Mouse (Mus musculus): Measurements from ENCODE around the gene Cers3. TPM values are rescaled to one million over a fixed set of nuclear protein-coding genes. Genes with fewer than 3 reads are reported as not detected.

The Cers3 gene
- total RNA-seq (2021) = under 1 TPM; 0.32 to 0.61 TPM
- long read RNA-seq, experiment 1 = 0 reads
- long read RNA-seq, experiment 2 = 0 reads

DNA sequence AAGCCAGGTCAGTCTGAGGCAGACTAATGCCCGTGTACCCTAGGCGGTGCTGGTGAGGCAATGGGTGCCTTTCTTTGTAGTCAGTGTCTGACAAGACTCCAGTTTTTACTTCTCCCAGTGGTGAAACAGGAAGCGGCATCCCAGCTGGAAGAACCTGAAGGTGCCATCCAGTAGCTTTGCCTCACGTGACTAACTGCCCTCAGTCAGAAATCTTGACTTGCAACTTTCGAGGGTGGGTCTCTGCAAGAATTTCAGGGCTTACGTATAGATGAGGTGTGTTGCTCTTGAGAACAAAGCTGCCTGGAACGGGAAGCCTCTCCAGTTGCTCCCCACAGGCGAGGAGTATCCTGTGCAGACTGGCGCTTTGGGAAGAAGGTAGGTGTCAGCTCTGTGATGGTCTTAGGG, at the start of gene Cers3:
Gene Cers3, plus strand, starts transcription at position 128 of the 405 bp plus-strand sequence.
- Histone ChIP-seq H3K4me3 (no peak within 1 kb of the TSS), H3K27ac (no peak within 1 kb of the TSS)
- no peak for TF ChIP-seq CTCF (conservative IDR thresholded peaks at IDR 0.05)
- no peak for DNase-seq (ENCODE audit: low spot score in 2 of 2)

DNA sequence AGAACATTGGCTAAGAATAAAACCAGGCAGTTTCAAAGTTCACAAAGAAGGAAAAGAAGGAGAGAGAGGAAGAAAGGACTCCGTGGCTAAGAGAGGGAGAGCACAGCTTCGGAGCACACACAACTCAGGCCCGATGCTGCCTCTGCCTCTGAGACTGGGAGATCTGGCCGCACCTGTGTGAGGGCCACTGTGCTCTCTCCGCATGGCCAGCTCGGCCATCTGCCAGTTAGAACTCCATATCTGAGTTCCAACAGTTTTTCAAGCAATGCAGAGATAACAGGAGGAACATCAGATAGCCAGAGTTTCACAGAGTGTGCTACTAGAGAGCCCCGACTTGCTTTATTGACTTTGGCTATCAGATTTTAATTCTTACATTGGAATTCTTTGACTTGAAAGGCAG, 48.8 kb upstream of the Cers3 start:
- Histone ChIP-seq H3K27ac (no peak overlapping the region), H3K4me3 (no peak overlapping the region)
- TF ChIP-seq CTCF (conservative IDR thresholded peaks at IDR 0.05) = no peak
- no peak for DNase-seq (ENCODE audit: low spot score in 2 of 2)

DNA sequence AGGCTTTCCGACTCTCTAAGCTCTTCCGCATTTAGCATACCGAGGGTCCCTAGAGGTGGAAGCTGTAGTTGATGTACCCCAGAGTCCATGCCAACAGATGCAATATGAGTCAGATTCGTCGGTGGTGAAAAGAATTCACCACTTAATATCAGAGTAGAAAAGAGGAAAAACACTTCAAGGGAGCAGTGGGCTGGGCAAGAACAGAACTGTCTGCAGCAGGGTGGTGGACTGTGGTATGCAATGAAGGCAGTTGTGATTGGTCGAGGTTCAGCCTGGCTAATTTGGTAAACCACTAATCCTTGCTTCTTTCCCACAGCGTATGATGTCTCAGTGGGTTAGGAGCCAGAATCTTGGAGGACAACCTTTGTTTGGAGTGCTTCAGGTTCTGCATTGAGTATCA, 40.6 kb upstream of the Cers3 start:
- no peak for DNase-seq (ENCODE audit: low spot score in 2 of 2)
- no peak for TF ChIP-seq CTCF (conservative IDR thresholded peaks at IDR 0.05)
- Histone ChIP-seq H3K27ac (no peak overlapping the region), H3K4me3 (no peak overlapping the region)

DNA sequence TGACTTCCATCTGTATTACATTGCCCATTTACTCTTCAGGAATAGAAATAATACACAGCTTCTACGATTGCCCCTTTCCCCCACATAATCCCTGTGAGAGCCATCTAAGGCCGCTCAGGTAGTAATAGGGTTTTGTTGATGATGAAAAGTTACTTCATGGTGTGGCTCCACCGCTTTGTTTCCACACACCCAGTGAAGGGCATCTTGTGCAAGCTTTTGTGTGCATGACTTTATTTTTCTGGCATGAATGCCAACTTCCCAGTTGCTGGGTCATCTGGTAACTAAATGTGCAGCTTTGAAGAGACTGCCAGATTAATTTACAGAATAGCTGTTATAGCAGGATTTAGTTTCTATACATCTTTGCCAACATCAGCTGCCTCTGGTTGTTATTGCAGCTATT, 38.7 kb upstream of the Cers3 start:
- Histone ChIP-seq H3K4me3 (no peak overlapping the region), H3K27ac (no peak overlapping the region)
- TF ChIP-seq CTCF (conservative IDR thresholded peaks at IDR 0.05) = no peak
- DNase-seq (ENCODE audit: low spot score in 2 of 2) = no peak

DNA sequence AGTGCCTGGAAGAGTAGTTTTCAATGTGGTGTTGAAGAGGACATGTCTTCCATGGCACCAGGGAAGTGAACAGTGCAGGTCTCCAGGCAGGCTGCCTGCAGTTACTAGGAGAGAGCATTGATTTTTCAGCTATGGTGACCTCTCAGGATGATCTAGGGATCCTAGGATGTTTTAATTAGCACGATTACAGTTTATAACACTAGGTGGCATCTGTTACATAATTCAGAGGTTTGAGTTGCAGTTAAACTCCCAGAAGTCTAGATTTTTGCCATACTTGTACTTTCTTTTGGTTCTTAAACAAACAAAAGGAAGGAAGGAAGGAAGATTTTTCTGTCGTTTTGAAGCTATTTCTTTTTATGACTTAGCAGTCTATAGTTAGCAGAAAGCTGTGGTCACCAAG, 32.1 kb upstream of the Cers3 start:
- peak; percentile 78 for TF ChIP-seq CTCF (conservative IDR thresholded peaks at IDR 0.05)

DNA sequence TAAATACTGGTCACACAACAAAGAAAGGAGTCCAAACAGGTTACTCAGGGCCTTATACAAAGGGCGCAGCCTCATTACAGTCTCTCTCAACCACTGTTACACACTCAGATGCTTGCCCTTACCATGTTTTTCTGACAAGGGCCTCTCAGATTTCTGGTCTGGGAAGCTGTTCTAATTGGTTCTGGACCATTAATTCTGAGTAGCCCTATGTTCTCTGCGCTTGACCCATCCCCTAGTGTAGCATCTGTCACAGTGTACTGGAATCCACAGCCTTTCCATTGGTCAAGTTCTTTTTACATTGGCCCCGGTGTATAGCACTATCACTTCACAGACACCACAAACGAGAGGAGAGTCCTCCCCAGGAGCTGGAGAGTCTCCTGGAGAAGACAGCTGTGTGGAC, 18.8 kb upstream of the Cers3 start:
- no peak overlapping the region for H3K27ac ChIP-seq
- TF ChIP-seq CTCF (conservative IDR thresholded peaks at IDR 0.05) = no peak
- DNase-seq (ENCODE audit: low spot score in 2 of 2) = no peak
- no peak overlapping the region for H3K4me3 ChIP-seq

More for the DNA sequence above, 32.1 kb upstream of the Cers3 start:
- DNase-seq (ENCODE audit: low spot score in 2 of 2) = no peak
- no peak overlapping the region for H3K27ac ChIP-seq
- H3K4me3 ChIP-seq = no peak overlapping the region

DNA sequence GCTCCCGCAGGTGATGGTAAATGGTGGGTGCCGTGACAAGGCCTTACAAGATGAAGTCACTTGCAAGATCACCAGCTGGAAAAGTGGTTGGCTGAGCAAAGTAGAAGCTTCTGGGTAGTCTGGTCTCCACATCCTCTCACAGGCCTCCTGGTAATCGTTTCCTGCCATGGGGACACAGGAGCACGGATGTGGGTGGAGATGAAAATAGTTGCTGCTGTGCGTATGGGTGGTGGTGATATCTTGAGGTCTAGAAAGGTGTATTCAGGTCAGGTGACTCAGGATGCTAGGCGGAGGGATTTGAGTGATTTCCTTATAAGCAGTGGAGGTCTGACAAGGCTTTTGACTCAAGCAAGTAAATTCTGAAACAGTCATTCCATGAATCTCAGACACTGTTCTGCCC, 18.4 kb upstream of the Cers3 start:
- TF ChIP-seq CTCF (conservative IDR thresholded peaks at IDR 0.05) = no peak
- Histone ChIP-seq H3K27ac (no peak overlapping the region), H3K4me3 (no peak overlapping the region)
- DNase-seq (ENCODE audit: low spot score in 2 of 2) = no peak

DNA sequence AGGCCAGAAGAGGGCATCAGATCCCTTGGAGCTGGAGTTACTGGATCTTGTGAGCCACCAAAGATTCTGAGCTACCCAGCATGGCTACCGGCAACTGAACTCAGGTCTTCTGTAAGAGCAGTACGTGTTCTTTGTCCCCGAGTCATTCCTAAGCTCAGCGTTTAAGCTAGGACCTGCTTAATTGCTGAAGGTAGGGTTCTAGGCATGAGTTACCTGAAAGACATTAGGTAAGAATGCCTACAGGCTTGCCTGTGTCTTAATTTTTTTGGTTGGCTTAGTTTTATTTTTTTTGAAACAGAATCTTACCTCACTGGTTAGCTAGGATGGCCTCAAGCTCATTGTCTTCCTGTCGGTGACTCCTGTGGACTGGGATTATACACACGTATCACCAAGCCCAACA, 15.2 kb upstream of the Cers3 start:
- TF ChIP-seq CTCF (conservative IDR thresholded peaks at IDR 0.05) = no peak
- no peak for DNase-seq (ENCODE audit: low spot score in 2 of 2)
- Histone ChIP-seq H3K27ac (no peak overlapping the region), H3K4me3 (no peak overlapping the region)

DNA sequence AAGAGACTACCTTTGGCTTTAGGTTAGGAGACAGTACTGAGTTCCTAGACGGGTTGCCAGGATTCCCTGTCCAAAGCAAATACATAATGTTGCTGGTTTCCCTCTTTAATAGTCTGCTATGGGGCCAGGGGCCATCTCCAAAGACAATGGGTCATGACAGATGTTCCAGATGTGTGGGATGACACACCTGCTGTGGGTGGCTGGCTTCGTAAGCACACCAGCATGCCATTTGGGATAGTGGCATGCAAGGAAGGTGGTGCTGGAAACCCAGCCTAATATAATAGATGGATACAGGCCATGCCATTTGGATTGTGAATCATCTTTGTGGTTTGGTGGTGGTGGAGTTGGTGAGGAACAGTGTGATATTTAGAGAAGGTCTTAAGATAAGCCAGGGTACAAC, 14.1 kb upstream of the Cers3 start:
- no peak for TF ChIP-seq CTCF (conservative IDR thresholded peaks at IDR 0.05)
- Histone ChIP-seq H3K4me3 (no peak overlapping the region), H3K27ac (no peak overlapping the region)
- DNase-seq (ENCODE audit: low spot score in 2 of 2) = no peak

DNA sequence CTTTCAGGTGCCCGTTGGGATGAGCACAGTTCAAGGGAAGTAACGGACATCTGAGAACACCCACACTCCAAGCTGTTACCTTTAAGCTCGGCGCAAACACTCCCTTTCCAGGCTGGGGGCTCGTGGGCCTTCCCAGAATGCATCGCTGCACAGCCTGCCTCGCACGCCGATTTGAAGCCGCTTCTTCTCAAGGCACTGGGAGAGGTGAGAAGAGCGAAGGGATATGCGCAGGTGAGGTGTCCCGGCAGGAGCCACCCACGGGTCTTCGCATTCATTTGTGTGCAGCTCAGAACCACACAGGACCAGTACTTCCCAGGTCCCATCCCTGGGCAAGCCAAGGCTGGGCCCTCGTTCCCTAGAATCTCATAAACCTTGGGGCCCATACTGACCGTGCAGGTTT, 9.9 kb upstream of the Cers3 start:
- H3K27ac ChIP-seq = no peak overlapping the region
- TF ChIP-seq CTCF (conservative IDR thresholded peaks at IDR 0.05) = no peak

DNA sequence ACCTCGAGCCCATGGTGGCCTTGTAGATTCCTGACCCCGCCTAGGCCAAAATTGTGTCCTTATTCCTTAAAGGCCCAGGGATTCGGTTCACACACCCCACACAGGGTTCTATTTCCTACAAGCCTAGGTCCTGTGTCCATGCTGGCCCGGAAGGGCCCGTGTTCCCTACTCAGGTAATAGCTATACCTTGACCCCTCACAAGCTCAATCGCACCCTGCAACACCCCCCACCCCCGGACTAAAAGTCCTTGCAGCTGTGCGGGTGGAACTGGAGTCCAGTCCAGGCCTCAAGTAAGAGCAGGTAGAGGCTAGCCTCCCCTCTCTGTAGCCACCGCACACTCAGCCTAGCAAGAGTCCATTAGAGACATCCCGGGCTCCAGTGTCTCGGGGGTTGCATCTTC, 9.4 kb upstream of the Cers3 start:
- Histone ChIP-seq H3K27ac (no peak overlapping the region), H3K4me3 (no peak overlapping the region)
- TF ChIP-seq CTCF (conservative IDR thresholded peaks at IDR 0.05) = no peak
- DNase-seq (ENCODE audit: low spot score in 2 of 2) = no peak

More for the DNA sequence above, 9.9 kb upstream of the Cers3 start:
- no peak for DNase-seq (ENCODE audit: low spot score in 2 of 2)
- no peak overlapping the region for H3K4me3 ChIP-seq

DNA sequence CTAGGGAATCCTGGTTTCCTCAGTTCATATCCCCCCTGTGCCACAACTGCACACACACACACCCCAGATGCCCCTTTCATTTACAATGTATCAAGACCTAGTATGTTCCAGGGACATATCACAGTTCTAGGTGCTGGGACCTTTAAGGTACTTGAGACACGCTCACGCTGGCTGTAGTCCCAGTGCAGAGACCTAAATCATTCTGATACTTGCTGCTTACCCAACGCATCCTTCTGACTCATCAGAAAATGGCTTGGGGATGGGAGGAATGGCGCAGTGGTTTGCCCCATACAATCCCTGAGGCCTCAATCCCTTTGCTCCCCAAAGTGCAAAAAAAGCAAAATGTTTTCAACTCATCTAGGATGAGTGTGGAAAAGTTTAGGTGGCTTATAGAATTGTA, 8.8 kb upstream of the Cers3 start:
- TF ChIP-seq CTCF (conservative IDR thresholded peaks at IDR 0.05) = no peak
- Histone ChIP-seq H3K4me3 (no peak overlapping the region), H3K27ac (no peak overlapping the region)
- DNase-seq (ENCODE audit: low spot score in 2 of 2) = no peak

DNA sequence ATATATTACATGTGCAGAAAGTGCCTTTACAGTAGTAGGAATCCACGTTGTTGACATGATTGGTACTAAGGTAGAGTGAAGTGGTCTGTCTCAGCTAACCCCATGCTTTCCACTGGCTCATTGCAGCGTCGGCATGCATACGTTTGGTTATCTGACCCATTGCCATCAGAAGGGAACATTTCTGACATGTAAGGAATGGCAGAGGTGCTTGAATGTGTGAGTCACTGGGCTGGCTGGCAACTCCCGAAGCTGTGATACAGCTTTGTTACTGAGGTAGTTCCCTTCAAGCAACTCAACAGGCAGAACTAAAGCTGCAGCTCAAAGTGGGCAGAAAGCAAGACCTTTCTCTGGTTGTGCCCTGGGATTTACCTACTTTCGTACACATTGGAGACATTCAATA, 8.3 kb upstream of the Cers3 start:
- no peak for TF ChIP-seq CTCF (conservative IDR thresholded peaks at IDR 0.05)
- no peak overlapping the region for H3K4me3 ChIP-seq
- DNase-seq (ENCODE audit: low spot score in 2 of 2) = no peak
- no peak overlapping the region for H3K27ac ChIP-seq

DNA sequence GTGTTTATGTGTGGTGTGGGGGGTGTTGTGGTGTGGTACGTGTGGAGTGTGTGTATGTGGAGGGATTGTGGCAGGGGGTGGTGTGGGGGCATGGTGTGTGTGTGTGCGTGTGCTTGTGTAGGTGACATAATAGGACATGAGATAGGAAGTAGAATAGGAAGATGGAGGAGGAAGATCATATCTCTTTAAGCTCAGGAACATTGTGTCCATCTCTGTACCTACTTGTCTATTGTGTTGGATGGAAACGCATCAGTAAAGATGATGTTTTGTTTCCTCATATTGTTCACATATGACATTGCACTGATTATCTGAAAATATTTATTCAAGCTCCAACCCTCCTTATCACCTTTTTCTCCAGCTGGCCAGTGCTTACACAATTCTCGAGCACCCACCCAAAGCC, 5.9 kb upstream of the Cers3 start:
- DNase-seq (ENCODE audit: low spot score in 2 of 2) = no peak
- TF ChIP-seq CTCF (conservative IDR thresholded peaks at IDR 0.05) = no peak
- no peak overlapping the region for H3K4me3 ChIP-seq
- no peak overlapping the region for H3K27ac ChIP-seq

DNA sequence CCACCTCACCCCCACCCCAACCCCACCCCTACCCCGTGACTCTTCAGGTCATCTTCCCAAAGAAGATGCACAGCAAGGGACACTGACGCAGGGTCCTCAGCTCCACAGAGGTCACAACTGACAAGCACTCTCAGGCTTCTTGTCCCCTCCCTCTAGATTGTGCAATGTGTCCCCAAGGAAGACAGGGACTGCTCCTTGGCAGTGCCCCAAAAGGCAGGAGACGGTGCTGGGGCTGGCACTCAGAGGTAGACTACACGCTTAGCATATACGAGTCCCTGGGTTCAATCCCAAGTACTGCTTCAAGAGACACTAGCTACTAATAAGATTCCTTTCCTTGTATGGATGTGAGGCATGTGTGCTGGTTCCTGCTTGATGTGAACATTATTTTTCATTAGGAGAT, 2.3 kb upstream of the Cers3 start:
- Histone ChIP-seq H3K27ac (no peak overlapping the region), H3K4me3 (no peak overlapping the region)
- no peak for TF ChIP-seq CTCF (conservative IDR thresholded peaks at IDR 0.05)
- DNase-seq (ENCODE audit: low spot score in 2 of 2) = no peak
